Mouse (Mus musculus) limb, embryonic 15.5 days (tissue): ENCODE results near the gene Mafg. TPM values are rescaled to one million over a fixed set of nuclear protein-coding genes. Genes with fewer than 3 reads are reported as not detected.
"Not testable (repeated sequence)": the region's sequence is repeated elsewhere in the genome, so short reads cannot be mapped to it uniquely, and the experiment has no call there.

Source experiments
- ATAC-seq: fragments of 200-750 bp; cut with Nextera tagmentation; 2 replicates; pipeline ENCODE4 v1.8.0; 2017; ENCODE audit warnings: low read depth, moderate TSS enrichment; ENCODE audit not compliant: insufficient number of reproducible peaks, low FRiP score, low TSS enrichment
- H3K27ac ChIP-seq: fragments of 300-500 bp; sonication (generic); 2 replicates; pipeline ENCODE4 v1.5.1; 2015; ENCODE audit warnings: moderate library complexity, mild to moderate bottlenecking, inconsistent platforms
- H3K27me3 ChIP-seq: fragments of 300-500 bp; sonication (generic); 2 replicates; pipeline ENCODE4 v1.6.1; 2015; ENCODE audit warnings: inconsistent platforms
- H3K36me3 ChIP-seq: fragments of 300-500 bp; sonication (generic); 2 replicates; pipeline ENCODE4 v1.6.1; 2015; ENCODE audit warnings: inconsistent platforms
- H3K4me1 ChIP-seq: fragments of 300-500 bp; sonication (generic); 2 replicates; pipeline ENCODE4 v1.6.1; 2015; ENCODE audit warnings: inconsistent platforms
- H3K4me2 ChIP-seq: fragments of 300-500 bp; sonication (generic); 2 replicates; pipeline ENCODE4 v1.6.1; 2015; ENCODE audit warnings: mild to moderate bottlenecking, inconsistent platforms
- H3K4me3 ChIP-seq: fragments of 300-500 bp; sonication (generic); 2 replicates; pipeline ENCODE4 v1.5.1; 2015; ENCODE audit warnings: mild to moderate bottlenecking, inconsistent platforms
- H3K9ac ChIP-seq: fragments of 300-500 bp; sonication (generic); 2 replicates; pipeline ENCODE4 v1.6.1; 2015; ENCODE audit warnings: inconsistent platforms
- H3K9me3 ChIP-seq: fragments of 300-500 bp; sonication (generic); 2 replicates; pipeline ENCODE4 v1.6.1; 2016; ENCODE audit warnings: inconsistent platforms
- WGBS: fragments of 180-500 bp; shearing (Covaris S2); methylation state at CpG from one replicate; pipeline ENCODE4 v1.1.7; 2015; 5-methylcytosine and 5-hydroxymethylcytosine counted together
- polyA plus RNA-seq: library from polyadenylated mRNA; unstranded; fragments of >200 nt; fragmentation: Nextera tagmentation; extraction: Ambion mirVana; gene quantifications from 2 replicates; pipeline ENCODE4 v1.2.1, GENCODE M21; 2015

Mafg gene
- polyA plus RNA-seq, 1 experiment from 2014 or later, result 32.9 TPM

GRCm38 (mm10) chr11:120598990-120599549 lies 34.3 kb downstream of the Mafg start:
- peaks cover 27% of the 10 kb centered on the region for H3K4me1 ChIP-seq
- H3K27ac ChIP-seq, result peak overlapping the region; percentile 93
- peak overlapping the region; percentile 74 for H3K4me2 ChIP-seq
- WGBS, result 40% methylated on average over 17 of the region's 17 CpGs
- peaks cover 56% of the 10 kb centered on the region for H3K36me3 ChIP-seq
- no peaks in the 10 kb centered on the region for H3K27me3 ChIP-seq
- H3K4me3 ChIP-seq, result peak overlapping the region; percentile 95
- no peaks in the 10 kb centered on the region for H3K9me3 ChIP-seq
- ATAC-seq, result no peak
- peak overlapping the region; percentile 97 for H3K9ac ChIP-seq

DNA sequence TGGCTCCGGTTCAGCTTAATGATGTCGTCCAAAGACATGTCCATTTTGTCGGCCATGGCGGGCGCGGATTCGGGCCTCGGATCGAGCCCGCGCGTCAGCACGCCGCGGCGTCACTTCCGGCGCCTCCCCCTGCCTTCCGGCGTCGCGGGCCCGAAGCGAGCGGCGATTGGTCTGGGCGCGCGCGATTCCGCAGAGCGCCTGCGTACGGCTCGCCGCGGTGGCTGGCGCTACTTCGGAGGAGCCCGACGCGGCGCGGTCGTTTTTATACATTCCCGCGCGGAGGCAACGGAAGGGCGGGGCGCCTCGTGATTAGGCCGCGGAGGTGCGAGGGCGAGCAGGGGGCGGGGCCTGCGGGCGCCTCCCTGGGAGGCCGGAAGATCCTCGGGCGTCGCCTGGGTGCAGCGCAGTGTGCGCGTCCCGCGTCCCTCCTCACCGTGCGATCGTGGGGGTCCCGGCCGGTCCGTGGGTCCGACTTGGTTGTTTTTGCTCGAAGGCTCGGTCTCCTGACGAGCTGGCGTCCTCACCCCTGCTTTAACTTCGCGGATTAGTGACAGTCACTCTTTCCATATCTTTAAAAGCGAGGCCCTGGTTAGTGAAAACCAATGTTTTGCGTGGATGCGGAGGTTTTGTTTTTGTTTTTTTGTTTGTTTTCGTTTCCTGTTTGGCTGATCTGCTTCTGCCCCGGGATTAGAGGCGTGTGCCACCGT lies 35.0 kb downstream of the Mafg start, which contains the start of the genes Alyref and Anapc11:
Alyref (minus strand) TSS at position 83 of the 707 bp plus-strand sequence.
Anapc11 (plus strand) TSS at position 139 of the 707 bp plus-strand sequence.
- Histone ChIP-seq H3K9ac (peak within 1 kb of the TSS; percentile 97), H3K36me3 (peaks cover 56% of the 10 kb centered on the region), H3K4me3 (peak within 1 kb of the TSS; percentile 95), H3K27me3 (no peaks in the 10 kb centered on the region), H3K27ac (peak within 1 kb of the TSS; percentile 93), H3K9me3 (no peaks in the 10 kb centered on the region), H3K4me2 (peak within 1 kb of the TSS; percentile 86), H3K4me1 (peaks cover 27% of the 10 kb centered on the region)
- ATAC-seq, result peak; percentile 96
- under 1% methylated on average over 88 of the region's 88 CpGs for WGBS

GRCm38 (mm10) chr11:120597240-120598235 lies 35.9 kb downstream of the Mafg start:
- Histone ChIP-seq H3K9ac (peak overlapping the region; percentile 97), H3K4me3 (peak overlapping the region; percentile 95), H3K27ac (peak overlapping the region; percentile 93), H3K4me1 (peaks cover 27% of the 10 kb centered on the region), H3K4me2 (peak overlapping the region; percentile 86), H3K9me3 (no peaks in the 10 kb centered on the region), H3K27me3 (no peaks in the 10 kb centered on the region), H3K36me3 (peaks cover 56% of the 10 kb centered on the region)
- 3% methylated on average over 99 of the region's 99 CpGs for WGBS
- ATAC-seq, result peak; percentile 40

GRCm38 (mm10) chr11:120588531-120588930 lies 44.9 kb downstream of the Mafg start:
- Histone ChIP-seq H3K4me3 (no peak overlapping the region), H3K4me1 (no peaks in the 10 kb centered on the region), H3K27ac (no peak overlapping the region), H3K27me3 (no peaks in the 10 kb centered on the region), H3K4me2 (no peak overlapping the region), H3K9me3 (no peaks in the 10 kb centered on the region), H3K9ac (no peak overlapping the region), H3K36me3 (peaks cover 80% of the 10 kb centered on the region)
- WGBS, result 94% methylated on average over 6 of the region's 6 CpGs
- no peak for ATAC-seq

- Histone ChIP-seq H3K27me3 (no peaks in the 10 kb centered on the region), H3K4me2 (no peak overlapping the region), H3K9me3 (no peaks in the 10 kb centered on the region), H3K4me1 (peaks cover 24% of the 10 kb centered on the region), H3K4me3 (no peak overlapping the region), H3K9ac (no peak overlapping the region), H3K36me3 (peaks cover 45% of the 10 kb centered on the region), H3K27ac (no peak overlapping the region)
- WGBS, result 87% methylated on average over 1 of the region's 1 CpGs
- ATAC-seq, result no peak
Measured at GRCm38 (mm10) chr11:120583937-120584336, 49.5 kb downstream of the Mafg start.

DNA sequence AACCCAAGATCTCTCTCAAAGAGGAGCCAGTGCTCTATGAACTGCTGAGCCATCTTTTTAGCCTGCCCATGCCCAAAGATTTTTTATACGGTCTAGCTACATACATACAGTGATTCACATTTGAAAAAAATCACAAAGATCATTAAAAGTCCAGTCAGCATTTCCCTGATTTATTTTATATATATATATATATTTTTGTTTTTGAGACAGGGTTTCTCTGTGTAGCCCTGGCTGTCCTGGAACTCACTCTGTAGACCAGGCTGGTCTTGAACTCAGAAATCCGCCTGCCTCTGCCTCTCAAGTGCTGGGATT lies 50.5 kb downstream of the Mafg start:
- H3K9ac ChIP-seq, H3K27me3 ChIP-seq, H3K4me2 ChIP-seq, H3K4me3 ChIP-seq, ATAC-seq, H3K9me3 ChIP-seq, H3K27ac ChIP-seq: not testable (repeated sequence)
- WGBS, result 94% methylated on average over 2 of the region's 2 CpGs
- H3K36me3 ChIP-seq, result peaks cover 47% of the 10 kb centered on the region
- H3K4me1 ChIP-seq, result peaks cover 33% of the 10 kb centered on the region

DNA sequence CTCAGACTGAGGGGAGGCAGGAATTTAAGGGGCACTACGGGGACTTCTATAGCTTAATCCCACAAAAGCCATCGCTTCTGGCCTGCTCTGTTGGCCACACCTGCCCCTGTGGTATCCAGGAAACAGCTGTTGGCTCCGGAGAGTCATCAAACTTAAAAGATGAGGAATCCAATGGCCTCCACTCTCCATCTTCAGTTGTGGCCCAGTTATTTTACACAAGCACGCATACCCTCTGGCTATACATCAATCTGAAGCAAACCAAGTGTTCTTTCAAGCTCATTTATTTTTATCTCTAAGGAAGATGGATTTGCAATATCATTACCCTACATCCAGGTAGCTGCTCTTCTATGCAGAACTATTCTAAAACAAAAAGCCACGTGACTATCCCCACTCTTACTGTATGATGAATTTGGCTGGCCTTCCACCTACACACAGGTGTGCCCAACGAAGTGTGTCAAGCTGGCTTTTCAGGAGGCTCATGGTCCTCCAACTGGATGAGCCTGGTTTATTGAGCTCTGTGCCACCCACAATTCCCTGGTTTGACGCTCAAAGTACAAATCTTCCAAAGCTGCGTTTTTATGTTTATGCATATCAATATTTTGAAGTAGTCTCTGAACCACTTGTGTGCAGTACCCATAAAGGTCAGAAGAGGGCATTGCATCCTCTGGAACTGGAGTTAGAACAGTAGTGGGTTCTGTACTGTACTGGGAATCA lies 51.0 kb downstream of the Mafg start:
- 64% methylated on average over 8 of the region's 8 CpGs for WGBS
- no peak for ATAC-seq
- H3K4me3 ChIP-seq, result peak overlapping the region; percentile 83
- H3K27me3 ChIP-seq, result no peaks in the 10 kb centered on the region
- peak overlapping the region; percentile 70 for H3K4me2 ChIP-seq
- peak overlapping the region; percentile 95 for H3K27ac ChIP-seq
- H3K9me3 ChIP-seq, result no peaks in the 10 kb centered on the region
- peaks cover 33% of the 10 kb centered on the region for H3K4me1 ChIP-seq
- H3K9ac ChIP-seq, result peak overlapping the region; percentile 90
- peaks cover 47% of the 10 kb centered on the region for H3K36me3 ChIP-seq

GRCm38 (mm10) chr11:120581490-120582267 lies 51.7 kb downstream of the Mafg start, which contains the start of gene Arhgdia:
Arhgdia (minus strand) TSS chr11:120581624.
- Histone ChIP-seq H3K27me3 (no peaks in the 10 kb centered on the region), H3K9me3 (no peaks in the 10 kb centered on the region), H3K9ac (peak within 1 kb of the TSS; percentile 90), H3K4me2 (peak within 1 kb of the TSS; percentile 70), H3K4me3 (peak within 1 kb of the TSS; percentile 83), H3K36me3 (peaks cover 49% of the 10 kb centered on the region), H3K27ac (peak within 1 kb of the TSS; percentile 95), H3K4me1 (peaks cover 33% of the 10 kb centered on the region)
- 5% methylated on average over 73 of the region's 75 CpGs for WGBS
- ATAC-seq, result peak; percentile 45

DNA sequence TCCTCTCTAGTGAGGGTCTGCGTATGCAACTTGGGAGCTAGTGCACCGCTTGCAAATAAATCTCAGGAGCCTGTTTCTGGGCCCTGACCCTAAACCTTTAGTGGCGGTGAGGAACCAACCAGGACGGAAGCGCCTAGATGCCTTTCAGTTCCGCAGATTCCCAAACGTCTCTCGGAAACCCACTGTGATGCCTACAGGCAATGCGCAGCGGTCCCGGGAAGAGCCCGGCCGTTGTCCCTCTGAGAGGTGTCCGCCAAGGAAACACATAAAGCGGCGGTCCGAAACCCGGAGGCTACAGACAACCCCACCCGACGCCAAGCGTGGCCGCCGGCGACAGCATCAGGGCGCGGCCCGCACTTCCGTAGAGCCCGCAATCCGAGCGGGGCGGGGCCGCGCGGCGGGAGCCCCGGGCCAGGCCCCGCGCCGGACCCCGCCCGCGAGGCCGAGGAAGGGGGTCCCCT lies 52.5 kb downstream of the Mafg start:
- peak overlapping the region; percentile 83 for H3K4me3 ChIP-seq
- peak overlapping the region; percentile 90 for H3K9ac ChIP-seq
- peak; percentile 41; the same call in 1 of the 2 replicates for ATAC-seq
- peak overlapping the region; percentile 95 for H3K27ac ChIP-seq
- H3K4me2 ChIP-seq, result peak overlapping the region; percentile 70
- under 1% methylated on average over 34 of the region's 44 CpGs for WGBS
- H3K27me3 ChIP-seq, result no peaks in the 10 kb centered on the region
- H3K4me1 ChIP-seq, result peaks cover 33% of the 10 kb centered on the region
- H3K36me3 ChIP-seq, result peaks cover 41% of the 10 kb centered on the region
- H3K9me3 ChIP-seq, result no peaks in the 10 kb centered on the region

DNA sequence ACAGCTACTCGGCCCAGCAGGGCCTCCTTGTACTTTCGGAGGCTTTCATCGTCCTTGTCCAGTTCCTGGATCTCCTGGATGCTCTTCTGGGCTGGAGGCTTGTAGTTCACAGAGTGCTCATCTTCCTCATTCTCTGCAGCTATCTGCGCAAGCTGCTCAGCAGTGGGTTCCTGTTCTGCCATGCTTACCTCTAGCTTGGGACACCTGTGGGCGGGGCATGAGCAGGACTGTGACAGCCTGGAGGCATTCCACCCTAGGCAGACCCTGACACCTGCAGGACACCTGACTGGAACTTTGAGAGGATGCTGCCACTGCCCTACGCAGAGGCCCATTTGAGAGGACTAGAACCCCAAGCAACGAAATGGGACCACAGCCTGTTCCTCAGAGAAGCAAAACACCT lies 53.2 kb downstream of the Mafg start:
- Histone ChIP-seq H3K36me3 (peaks cover 39% of the 10 kb centered on the region), H3K27ac (peak overlapping the region; percentile 95), H3K4me1 (peaks cover 33% of the 10 kb centered on the region), H3K4me3 (peak overlapping the region; percentile 83), H3K27me3 (no peaks in the 10 kb centered on the region), H3K4me2 (peak overlapping the region; percentile 70), H3K9me3 (no peaks in the 10 kb centered on the region), H3K9ac (peak overlapping the region; percentile 90)
- 52% methylated on average over 7 of the region's 7 CpGs for WGBS
- no peak for ATAC-seq
